Mouse (Mus musculus) CH12.LX (cell line): ENCODE measurements around the gene Pcsk2. TPM values are rescaled to one million over a fixed set of nuclear protein-coding genes. Genes with fewer than 3 reads are reported as not detected.

Experiments
- DNase-seq: peaks from one replicate; pipeline ENCODE4 v3.0.0-alpha.2; 2013; ENCODE audit errors: extremely low read depth
- H3K27ac ChIP-seq: 2 replicates; pipeline ENCODE4 v1.5.1; 2012; ENCODE audit warnings: low read depth, mild to moderate bottlenecking, control low read depth, moderate library complexity; ENCODE audit not compliant: insufficient read depth
- H3K27me3 ChIP-seq: replicated peaks from 2 replicates; pipeline ENCODE3; 2012; ENCODE audit warnings: inconsistent platforms
- H3K36me3 ChIP-seq, 2 experiments: replicated peaks in 1 of 2; 2 replicates each; pipeline versions ENCODE3 to v1.6.1; 2012; ENCODE audit warnings: inconsistent platforms in 1 of 2, low read length in 1 of 2, mild to moderate bottlenecking in 1 of 2, mixed read lengths in 1 of 2, moderate library complexity in 1 of 2; ENCODE audit not compliant: control insufficient read depth in 1 of 2, insufficient read depth in 1 of 2
- H3K4me1 ChIP-seq, 2 experiments: 2 replicates each; pipeline ENCODE4 v1.6.1; 2012; ENCODE audit warnings: inconsistent platforms in 1 of 2, moderate library complexity in 1 of 2; ENCODE audit not compliant: insufficient read depth in 2 of 2, control insufficient read depth in 1 of 2
- H3K4me2 ChIP-seq: 2 replicates; pipeline ENCODE4 v1.6.1; 2012; ENCODE audit warnings: low read depth, mild to moderate bottlenecking, control low read depth; ENCODE audit not compliant: poor library complexity, insufficient read depth, severe bottlenecking
- H3K4me3 ChIP-seq, 3 experiments: fragments of 150-350 bp in 1 of 3; sonication (generic) in 1 of 3; replicated peaks in 1 of 3; 2 replicates each; pipeline versions ENCODE3 to v1.5.1; 2011 to 2012; ENCODE audit warnings: low read depth in 2 of 3, low read length in 2 of 3, mild to moderate bottlenecking in 2 of 3, moderate library complexity in 2 of 3, control low read depth in 1 of 3, improper control_type of control experiment in 1 of 3, inconsistent platforms in 1 of 3, mixed read lengths in 1 of 3; ENCODE audit not compliant: poor library complexity in 1 of 3
- H3K79me2 ChIP-seq: replicated peaks from 2 replicates; pipeline ENCODE4 v1.6.1; 2012; ENCODE audit warnings: mild to moderate bottlenecking, moderate library complexity; ENCODE audit not compliant: control insufficient read depth, poor library complexity, insufficient read depth, severe bottlenecking; ENCODE audit errors: extremely low read depth
- H3K9ac ChIP-seq: 2 replicates; pipeline ENCODE4 v1.6.1; 2012; ENCODE audit warnings: low read depth, mild to moderate bottlenecking, control low read depth, moderate library complexity; ENCODE audit not compliant: insufficient read depth
- H3K9me3 ChIP-seq: replicated peaks from 2 replicates; pipeline ENCODE3; 2012; ENCODE audit warnings: low read length, inconsistent platforms, mixed read lengths
- BHLHE40 ChIP-seq: IDR thresholded peaks from 2 replicates; pipeline ENCODE4 v1.6.1; 2011; ENCODE audit warnings: mild to moderate bottlenecking, low read depth, low read length, improper control_type of control experiment
- CHD1 ChIP-seq: IDR thresholded peaks from 2 replicates; pipeline ENCODE4 v1.6.1; 2012; ENCODE audit warnings: low read depth, low read length, improper control_type of control experiment, inconsistent platforms
- CTCF ChIP-seq, 2 experiments: IDR thresholded peaks in 1 of 2; conservative IDR thresholded peaks in 1 of 2; 2 replicates each; pipeline ENCODE4 v1.5.1; 2011 to 2012; ENCODE audit warnings: low read depth in 2 of 2, low read length in 2 of 2, improper control_type of control experiment in 1 of 2, inconsistent platforms in 1 of 2, mild to moderate bottlenecking in 1 of 2, moderate library complexity in 1 of 2
- ETS1 ChIP-seq: conservative IDR thresholded peaks from 2 replicates; pipeline ENCODE4 v1.6.1; 2012; ENCODE audit warnings: low read depth, mild to moderate bottlenecking, inconsistent platforms, low read length, improper control_type of control experiment, moderate library complexity
- GABPA ChIP-seq: IDR thresholded peaks from 2 replicates; pipeline ENCODE4 v1.6.1; 2012; ENCODE audit warnings: low read depth, low read length, improper control_type of control experiment, inconsistent platforms; ENCODE audit not compliant: insufficient replicate concordance
- HCFC1 ChIP-seq: IDR thresholded peaks from 2 replicates; pipeline ENCODE4 v1.6.1; 2012; ENCODE audit warnings: low read depth, mild to moderate bottlenecking, inconsistent platforms, low read length, improper control_type of control experiment
- IRF4 ChIP-seq: IDR thresholded peaks from 2 replicates; pipeline ENCODE4 v1.6.1; 2014; ENCODE audit warnings: low read depth, mild to moderate bottlenecking, inconsistent platforms, low read length, improper control_type of control experiment
- JUN ChIP-seq: IDR thresholded peaks from 2 replicates; pipeline ENCODE4 v1.6.1; 2011; ENCODE audit warnings: low read depth, mild to moderate bottlenecking, low read length, improper control_type of control experiment, moderate library complexity; ENCODE audit not compliant: insufficient read depth
- KAT2A ChIP-seq: IDR thresholded peaks from 2 replicates; pipeline ENCODE4 v1.6.1; 2012; ENCODE audit warnings: low read length, improper control_type of control experiment, inconsistent platforms; ENCODE audit not compliant: insufficient replicate concordance
- MAFK ChIP-seq: IDR thresholded peaks from 2 replicates; pipeline ENCODE4 v1.6.1; 2011; ENCODE audit warnings: low read length, improper control_type of control experiment; ENCODE audit not compliant: insufficient replicate concordance
- MAX ChIP-seq: IDR thresholded peaks from 2 replicates; pipeline ENCODE4 v1.6.1; 2011; ENCODE audit warnings: low read length, improper control_type of control experiment
- MXI1 ChIP-seq: IDR thresholded peaks from 2 replicates; pipeline ENCODE4 v1.6.1; 2011; ENCODE audit warnings: mild to moderate bottlenecking, low read depth, low read length, improper control_type of control experiment
- MYC ChIP-seq: IDR thresholded peaks from 2 replicates; pipeline ENCODE4 v1.6.1; 2011; ENCODE audit warnings: low read depth, mild to moderate bottlenecking, improper control_type of control experiment, low read length
- POLR2AphosphoS2 ChIP-seq: IDR thresholded peaks from 2 replicates; pipeline ENCODE4 v1.6.1; 2011; ENCODE audit warnings: low read depth, low read length, improper control_type of control experiment
- TCF12 ChIP-seq: IDR thresholded peaks from 2 replicates; pipeline ENCODE4 v1.6.1; 2014; ENCODE audit warnings: low read depth, mild to moderate bottlenecking, inconsistent platforms, low read length, improper control_type of control experiment
- USF2 ChIP-seq: conservative IDR thresholded peaks from 2 replicates; pipeline ENCODE4 v1.6.1; 2011; ENCODE audit warnings: low read depth, low read length, improper control_type of control experiment
- ZKSCAN1 ChIP-seq: IDR thresholded peaks from 2 replicates; pipeline ENCODE4 v1.6.1; 2012; ENCODE audit warnings: low read depth, inconsistent platforms, low read length, improper control_type of control experiment, borderline replicate concordance
- ZMIZ1 ChIP-seq: IDR thresholded peaks from 2 replicates; pipeline ENCODE4 v1.6.1; 2012; ENCODE audit warnings: low read depth, mild to moderate bottlenecking, inconsistent platforms, low read length, improper control_type of control experiment
- ZNF384 ChIP-seq: IDR thresholded peaks from 2 replicates; pipeline ENCODE4 v1.6.1; 2012; ENCODE audit warnings: low read depth, low read length, improper control_type of control experiment, inconsistent platforms
- dilution Hi-C: fragments of 300-500 bp; cut with MboI; formaldehyde crosslinking; loops from 2 replicates; pipeline ENCODE4 v1.14.3; 2020; ENCODE audit warnings: low sequenced_read_pairs; ENCODE audit not compliant: extremely low pct_unique_long_range_greater_than_20kb, extremely low pct_ligation_motif_present
- in situ Hi-C: fragments of 300-500 bp; cut with MboI; formaldehyde crosslinking; loops from 3 replicates; pipeline ENCODE4 v1.14.3; 2019; ENCODE audit warnings: low sequenced_read_pairs, low pct_ligation_motif_present, low pct_unique_long_range_greater_than_20kb, mixed read lengths
- polyA plus RNA-seq: library from polyadenylated mRNA; unstranded; fragments of >175 nt; gene quantifications from 2 replicates; pipeline ENCODE4 v1.2.1, GENCODE M21; 2012; ENCODE audit warnings: low read depth; ENCODE audit not compliant: insufficient read length
- total RNA-seq, 2 experiments: library from RNA; depleted of rRNA; stranded (reverse); fragments of 300-350 nt in 1 of 2; fragments of >200 nt in 1 of 2; gene quantifications; 2 replicates each; pipeline ENCODE4 v1.2.3; 2012 to 2014

The Pcsk2 gene
- total and polyA plus RNA-seq, 3 experiments: not detected

- Histone ChIP-seq H3K9ac (no peak overlapping the region), H3K4me1 (no peaks in the 10 kb centered on the region)
- TF ChIP-seq MYC (no peak), IRF4 (no peak), TCF12 (no peak), ETS1 (no peak)
- TF ChIP-seq, all 38 proteins: peak for 0
- Histone ChIP-seq H3K27ac (no peak overlapping the region), H3K4me3 (no peak overlapping the region), H3K4me2 (no peak overlapping the region), H3K27me3 (peaks cover 53% of the 10 kb centered on the region), H3K36me3 (no peaks in the 10 kb centered on the region), H3K9me3 (peaks cover 5% of the 10 kb centered on the region), H3K79me2 (no peaks in the 10 kb centered on the region)
- in situ Hi-C loops: no loop called here
- no peak for DNase-seq
- dilution Hi-C loops: no loop called here
These were observed 165.9 kb downstream of the Pcsk2 start for GRCm38 (mm10) chr2:143711886-143712285.

GRCm38 (mm10) chr2:143712901-143713300 lies 166.9 kb downstream of the Pcsk2 start:
- TF ChIP-seq GABPA: no peak
- Histone ChIP-seq H3K4me3 (no peak overlapping the region), H3K4me1 (no peaks in the 10 kb centered on the region), H3K9ac (no peak overlapping the region), H3K27ac (no peak overlapping the region), H3K36me3 (no peaks in the 10 kb centered on the region), H3K9me3 (peaks cover 5% of the 10 kb centered on the region), H3K79me2 (no peaks in the 10 kb centered on the region), H3K27me3 (peaks cover 63% of the 10 kb centered on the region), H3K4me2 (no peak overlapping the region)
- no peak for DNase-seq
- dilution Hi-C loops (no loop called here), in situ Hi-C loops (no loop called here)

- in situ Hi-C loops (no loop called here), dilution Hi-C loops (no loop called here)
- Histone ChIP-seq H3K27me3 (peaks cover 68% of the 10 kb centered on the region), H3K79me2 (no peaks in the 10 kb centered on the region), H3K27ac (no peak overlapping the region), H3K4me2 (no peak overlapping the region), H3K4me3 (no peak overlapping the region), H3K9me3 (peaks cover 5% of the 10 kb centered on the region), H3K9ac (no peak overlapping the region), H3K36me3 (no peaks in the 10 kb centered on the region), H3K4me1 (no peaks in the 10 kb centered on the region)
- DNase-seq: no peak
- no peak for TF ChIP-seq USF2
- TF ChIP-seq POLR2AphosphoS2: no peak
- no peak for TF ChIP-seq CHD1
- no peak for TF ChIP-seq ZKSCAN1
- TF ChIP-seq KAT2A: no peak
- no peak for TF ChIP-seq ZMIZ1
- TF ChIP-seq MAFK: no peak
- TF ChIP-seq MAX: no peak
- no peak for TF ChIP-seq CTCF (conservative IDR thresholded peaks at IDR 0.05 in 1 of 2, IDR thresholded peaks at IDR 0.05 in 1 of 2; ENCODE audit: low read depth in 2 of 2, low read length in 2 of 2)
- no peak for TF ChIP-seq MXI1
- no peak for TF ChIP-seq BHLHE40
- no peak for TF ChIP-seq HCFC1
- TF ChIP-seq ZNF384: no peak
- no peak for TF ChIP-seq JUN
These were observed 167.9 kb downstream of the Pcsk2 start for GRCm38 (mm10) chr2:143713902-143714301.
